Mouse (Mus musculus) liver, embryonic 12.5 days (tissue): ENCODE results near the gene Ccdc85c. TPM values are rescaled to one million over a fixed set of nuclear protein-coding genes. Genes with fewer than 3 reads are reported as not detected.

ENCODE experiments used
- ATAC-seq: fragments of 200-750 bp; cut with Nextera tagmentation; 2 replicates; pipeline ENCODE4 v1.8.0; 2017; ENCODE audit warnings: moderate number of reproducible peaks, mild to moderate bottlenecking, moderate library complexity
- H3K27ac ChIP-seq: fragments of 300-500 bp; sonication (generic); 2 replicates; pipeline ENCODE4 v1.5.1; 2016; ENCODE audit warnings: mild to moderate bottlenecking
- H3K27me3 ChIP-seq: fragments of 300-500 bp; sonication (generic); replicated peaks from 2 replicates; pipeline ENCODE4 v1.6.1; 2016; ENCODE audit warnings: mild to moderate bottlenecking, moderate library complexity
- H3K36me3 ChIP-seq: fragments of 300-500 bp; sonication (generic); 2 replicates; pipeline ENCODE4 v1.6.1; 2016; ENCODE audit warnings: mild to moderate bottlenecking, moderate library complexity
- H3K4me1 ChIP-seq: fragments of 300-500 bp; sonication (generic); 2 replicates; pipeline ENCODE4 v1.6.1; 2016
- H3K4me2 ChIP-seq: fragments of 300-500 bp; sonication (generic); 2 replicates; pipeline ENCODE4 v1.6.1; 2016; ENCODE audit warnings: mild to moderate bottlenecking, moderate library complexity
- H3K4me3 ChIP-seq: fragments of 300-500 bp; sonication (generic); 2 replicates; pipeline ENCODE4 v1.5.1; 2016; ENCODE audit warnings: mild to moderate bottlenecking, moderate library complexity
- H3K9ac ChIP-seq: fragments of 300-500 bp; sonication (generic); 2 replicates; pipeline ENCODE4 v1.6.1; 2016; ENCODE audit warnings: mild to moderate bottlenecking, moderate library complexity
- H3K9me3 ChIP-seq: fragments of 300-500 bp; sonication (generic); replicated peaks from 2 replicates; pipeline ENCODE4 v1.6.1; 2016; ENCODE audit warnings: mild to moderate bottlenecking, moderate library complexity
- WGBS: fragments of 180-500 bp; shearing (Covaris S2); methylation state at CpG from one replicate; pipeline ENCODE4 v1.1.7; 2016; ENCODE audit not compliant: insufficient replicate concordance; 5-methylcytosine and 5-hydroxymethylcytosine counted together
- polyA plus RNA-seq: library from polyadenylated mRNA; unstranded; fragments of >200 nt; fragmentation: Nextera tagmentation; extraction: Ambion mirVana; gene quantifications from 2 replicates; pipeline ENCODE4 v1.2.1, GENCODE M21; 2016

The Ccdc85c gene
- polyA plus RNA-seq, 1 experiment from 2014 or later: 3.4 TPM

DNA sequence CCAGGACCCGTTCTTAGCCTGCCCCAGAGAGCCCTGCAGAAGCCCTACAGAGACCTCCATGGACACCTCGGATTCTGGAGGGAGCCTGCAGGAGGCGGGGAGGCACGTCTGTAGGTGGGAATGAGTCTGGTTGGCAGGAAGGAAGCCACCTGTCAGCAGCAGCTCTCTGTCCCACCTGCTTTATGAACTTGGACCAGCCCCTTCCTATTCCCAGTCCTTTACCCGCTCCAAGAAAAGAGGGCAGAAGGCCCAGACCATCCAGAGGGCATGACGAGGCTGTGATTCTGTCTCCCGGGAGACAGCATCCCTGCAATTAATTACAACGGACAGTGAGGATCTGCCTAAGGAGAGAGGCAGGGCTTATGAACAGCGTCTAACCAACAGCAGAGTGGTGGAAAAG lies 43.3 kb downstream of the Ccdc85c start:
- no peaks in the 10 kb centered on the region for H3K27me3 ChIP-seq
- no peak overlapping the region for H3K27ac ChIP-seq
- WGBS: 69% methylated on average over 9 of the region's 9 CpGs
- no peak overlapping the region for H3K4me2 ChIP-seq
- ATAC-seq: no peak
- no peaks in the 10 kb centered on the region for H3K9me3 ChIP-seq
- H3K36me3 ChIP-seq: no peaks in the 10 kb centered on the region
- H3K4me3 ChIP-seq: no peak overlapping the region
- H3K9ac ChIP-seq: no peak overlapping the region
- peaks cover 66% of the 10 kb centered on the region for H3K4me1 ChIP-seq

GRCm38 (mm10) chr12:108230821-108231794 lies 44.1 kb downstream of the Ccdc85c start:
- WGBS: 64% methylated on average over 17 of the region's 18 CpGs
- no peak for ATAC-seq

DNA sequence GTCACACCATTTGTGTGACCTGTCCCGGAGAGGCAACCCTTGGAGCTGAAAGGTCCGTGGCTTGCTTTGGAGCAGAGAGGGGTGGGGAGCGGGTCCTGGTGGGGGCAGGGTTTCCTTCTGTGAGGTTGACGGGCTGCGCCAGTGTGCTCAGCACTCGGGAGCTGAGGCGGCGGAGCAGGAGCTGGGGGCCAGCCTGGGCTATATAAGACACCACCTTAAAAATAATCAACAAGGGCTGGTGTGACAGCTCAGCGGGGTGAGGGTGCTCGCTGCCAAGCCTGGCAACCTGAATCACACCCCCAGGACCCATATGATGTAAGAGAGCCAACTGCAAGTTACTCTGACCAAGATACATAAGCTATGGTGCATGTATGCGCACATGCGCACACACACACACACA lies 45.1 kb downstream of the Ccdc85c start:
- H3K4me3 ChIP-seq: no peak overlapping the region
- no peak overlapping the region for H3K27ac ChIP-seq
- H3K36me3 ChIP-seq: no peaks in the 10 kb centered on the region
- peaks cover 60% of the 10 kb centered on the region for H3K4me1 ChIP-seq
- H3K9ac ChIP-seq: no peak overlapping the region
- no peaks in the 10 kb centered on the region for H3K9me3 ChIP-seq
- 69% methylated on average over 12 of the region's 12 CpGs for WGBS
- H3K27me3 ChIP-seq: no peaks in the 10 kb centered on the region
- no peak overlapping the region for H3K4me2 ChIP-seq
- ATAC-seq: no peak

More at GRCm38 (mm10) chr12:108230821-108231794, 44.1 kb downstream of the Ccdc85c start:
- Histone ChIP-seq H3K4me1 (peaks cover 60% of the 10 kb centered on the region), H3K36me3 (no peaks in the 10 kb centered on the region), H3K27ac (no peak overlapping the region), H3K9me3 (no peaks in the 10 kb centered on the region), H3K27me3 (no peaks in the 10 kb centered on the region), H3K4me3 (no peak overlapping the region), H3K4me2 (no peak overlapping the region), H3K9ac (no peak overlapping the region)

- Histone ChIP-seq H3K36me3 (no peaks in the 10 kb centered on the region), H3K27me3 (no peaks in the 10 kb centered on the region), H3K4me3 (no peak overlapping the region), H3K9me3 (no peaks in the 10 kb centered on the region), H3K4me2 (no peak overlapping the region), H3K4me1 (peaks cover 50% of the 10 kb centered on the region), H3K27ac (no peak overlapping the region), H3K9ac (no peak overlapping the region)
- ATAC-seq: no peak
- 77% methylated on average over 16 of the region's 16 CpGs for WGBS
Observed at GRCm38 (mm10) chr12:108227527-108227926, 47.7 kb downstream of the Ccdc85c start.

DNA sequence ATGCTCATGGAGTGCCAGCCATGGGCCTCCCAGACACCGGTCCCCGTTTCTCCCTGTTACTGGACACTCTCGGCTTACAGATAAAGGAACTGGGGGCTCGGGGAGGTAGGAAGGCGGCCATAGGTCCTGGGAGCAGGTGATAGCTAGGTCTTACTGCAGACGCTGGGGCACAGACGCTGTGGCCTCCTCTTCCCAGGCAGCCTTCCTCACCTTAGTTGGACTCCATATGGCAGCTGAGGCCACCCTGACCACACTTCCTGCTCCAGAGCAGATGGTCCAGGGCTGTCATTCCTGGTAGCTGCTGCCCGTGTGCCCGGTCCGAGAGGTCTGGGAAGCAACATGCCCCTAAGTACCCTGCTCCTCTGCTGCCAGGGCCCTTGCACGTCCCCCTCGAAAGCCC lies 48.3 kb downstream of the Ccdc85c start:
- H3K27ac ChIP-seq: no peak overlapping the region
- no peak overlapping the region for H3K4me3 ChIP-seq
- ATAC-seq: no peak
- no peak overlapping the region for H3K9ac ChIP-seq
- WGBS: 66% methylated on average over 12 of the region's 12 CpGs
- H3K36me3 ChIP-seq: no peaks in the 10 kb centered on the region
- H3K4me2 ChIP-seq: no peak overlapping the region
- H3K9me3 ChIP-seq: no peaks in the 10 kb centered on the region
- H3K27me3 ChIP-seq: no peaks in the 10 kb centered on the region
- peaks cover 48% of the 10 kb centered on the region for H3K4me1 ChIP-seq

- H3K4me2 ChIP-seq: no peak overlapping the region
- H3K4me3 ChIP-seq: no peak overlapping the region
- H3K27me3 ChIP-seq: no peaks in the 10 kb centered on the region
- no peaks in the 10 kb centered on the region for H3K9me3 ChIP-seq
- peaks cover 44% of the 10 kb centered on the region for H3K4me1 ChIP-seq
- H3K9ac ChIP-seq: no peak overlapping the region
- H3K36me3 ChIP-seq: no peaks in the 10 kb centered on the region
- WGBS: 67% methylated on average over 13 of the region's 13 CpGs
- no peak for ATAC-seq
- H3K27ac ChIP-seq: no peak overlapping the region
Observed at GRCm38 (mm10) chr12:108226216-108226615, 49.0 kb downstream of the Ccdc85c start.

- Histone ChIP-seq H3K4me3 (no peak overlapping the region), H3K9me3 (no peaks in the 10 kb centered on the region), H3K4me1 (peaks cover 46% of the 10 kb centered on the region), H3K36me3 (no peaks in the 10 kb centered on the region), H3K27ac (no peak overlapping the region), H3K27me3 (no peaks in the 10 kb centered on the region), H3K4me2 (no peak overlapping the region), H3K9ac (no peak overlapping the region)
- ATAC-seq: no peak
- 54% methylated on average over 7 of the region's 7 CpGs for WGBS
Observed at GRCm38 (mm10) chr12:108225781-108226180, 49.4 kb downstream of the Ccdc85c start.

DNA sequence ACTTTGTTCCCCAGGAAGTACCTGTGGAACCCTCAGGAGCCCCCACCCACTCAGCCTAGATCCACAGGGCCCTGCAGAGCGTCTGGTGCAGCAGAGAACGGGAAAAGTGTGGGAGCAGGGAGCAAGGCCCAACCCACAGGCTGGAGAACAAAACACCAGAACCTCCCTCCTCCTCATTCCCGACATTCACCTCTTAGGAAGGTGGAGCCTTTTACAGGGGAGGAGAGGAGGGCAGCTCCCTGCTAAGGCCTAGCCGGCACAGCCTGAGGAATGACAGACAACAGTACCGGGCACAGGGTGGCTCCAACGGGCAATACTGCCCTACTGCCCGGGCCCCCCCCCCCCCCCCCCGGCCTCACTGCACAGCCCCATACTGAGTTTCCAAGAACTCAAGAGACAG lies 51.9 kb downstream of the Ccdc85c start:
- Histone ChIP-seq H3K4me3 (no peak overlapping the region), H3K9ac (no peak overlapping the region), H3K36me3 (no peaks in the 10 kb centered on the region), H3K9me3 (no peaks in the 10 kb centered on the region), H3K4me1 (peaks cover 39% of the 10 kb centered on the region), H3K27me3 (no peaks in the 10 kb centered on the region), H3K4me2 (no peak overlapping the region), H3K27ac (no peak overlapping the region)
- no peak for ATAC-seq
- 63% methylated on average over 7 of the region's 8 CpGs for WGBS

DNA sequence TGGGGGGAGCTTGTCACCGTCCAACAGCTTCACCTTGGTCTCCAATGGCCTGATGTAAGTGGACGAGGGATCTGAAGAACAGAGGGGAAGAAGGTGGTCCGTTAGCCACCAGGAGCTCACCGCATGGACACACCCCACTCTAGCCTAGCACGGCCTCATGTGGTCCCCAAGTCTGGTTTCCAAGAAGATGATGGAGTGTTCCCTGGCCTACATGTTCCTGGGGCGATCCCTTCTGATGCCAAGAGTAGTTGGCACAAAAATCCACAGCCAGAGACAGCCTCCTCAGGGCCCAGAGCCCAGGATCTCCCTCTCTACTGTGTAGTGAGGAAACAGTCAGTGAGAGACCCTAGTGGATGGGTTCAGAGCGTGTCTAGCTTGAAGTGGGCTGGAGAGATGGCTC lies 53.5 kb downstream of the Ccdc85c start:
- ATAC-seq: no peak
- peaks cover 39% of the 10 kb centered on the region; the same call in 1 of the 2 replicates for H3K4me1 ChIP-seq
- 84% methylated on average over 7 of the region's 7 CpGs for whole genome bisulfite sequencing

DNA sequence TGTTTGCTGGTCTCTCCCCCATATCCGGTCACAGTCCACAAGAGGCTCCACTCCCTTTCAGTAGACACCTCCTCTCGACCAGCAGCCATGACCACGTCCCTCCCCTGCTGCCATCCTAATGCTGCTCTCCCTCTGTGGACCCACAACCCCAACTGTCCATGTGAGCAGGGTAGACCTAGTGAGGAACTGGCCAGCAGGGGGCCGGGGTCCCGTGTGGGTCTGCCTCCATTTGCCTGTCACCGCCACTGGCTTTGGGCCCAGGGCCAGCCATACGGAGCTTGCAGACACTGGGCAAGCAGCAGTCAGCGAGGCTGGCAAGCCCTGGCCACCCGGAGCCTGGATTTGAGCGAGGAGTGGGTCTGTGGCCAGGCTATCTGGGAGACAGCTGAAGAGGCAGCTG lies 54.0 kb downstream of the Ccdc85c start:
- WGBS: 54% methylated on average over 10 of the region's 10 CpGs
- Histone ChIP-seq H3K27me3 (no peaks in the 10 kb centered on the region), H3K4me1 (peaks cover 38% of the 10 kb centered on the region; the same call in 1 of the 2 replicates)

More for the DNA sequence above, 53.5 kb downstream of the Ccdc85c start:
- no peaks in the 10 kb centered on the region for H3K36me3 ChIP-seq
- H3K9me3 ChIP-seq: no peaks in the 10 kb centered on the region
- H3K27me3 ChIP-seq: no peaks in the 10 kb centered on the region
- no peak overlapping the region for H3K9ac ChIP-seq
- H3K4me3 ChIP-seq: no peak overlapping the region
- H3K4me2 ChIP-seq: no peak overlapping the region
- no peak overlapping the region for H3K27ac ChIP-seq

GRCm38 (mm10) chr12:108220621-108221020 lies 54.6 kb downstream of the Ccdc85c start:
- ATAC-seq: no peak
- Histone ChIP-seq H3K9ac (no peak overlapping the region), H3K9me3 (no peaks in the 10 kb centered on the region), H3K36me3 (no peaks in the 10 kb centered on the region), H3K4me3 (no peak overlapping the region), H3K27me3 (no peaks in the 10 kb centered on the region), H3K4me2 (no peak overlapping the region), H3K27ac (no peak overlapping the region), H3K4me1 (peaks cover 32% of the 10 kb centered on the region; the same call in 1 of the 2 replicates)
- WGBS: 73% methylated on average over 12 of the region's 12 CpGs

More for the DNA sequence above, 54.0 kb downstream of the Ccdc85c start:
- no peak; the same call in 1 of the 2 replicates for ATAC-seq
- no peak overlapping the region for H3K4me3 ChIP-seq
- H3K9ac ChIP-seq: no peak overlapping the region
- no peaks in the 10 kb centered on the region for H3K36me3 ChIP-seq
- no peaks in the 10 kb centered on the region for H3K9me3 ChIP-seq
- H3K27ac ChIP-seq: no peak overlapping the region
- H3K4me2 ChIP-seq: no peak overlapping the region

- H3K4me1 ChIP-seq: peaks cover 29% of the 10 kb centered on the region; the same call in 1 of the 2 replicates
- no peaks in the 10 kb centered on the region for H3K36me3 ChIP-seq
- no peak overlapping the region for H3K9ac ChIP-seq
- H3K4me2 ChIP-seq: no peak overlapping the region
- no peaks in the 10 kb centered on the region for H3K27me3 ChIP-seq
- H3K4me3 ChIP-seq: no peak overlapping the region
- H3K27ac ChIP-seq: no peak overlapping the region
- H3K9me3 ChIP-seq: no peaks in the 10 kb centered on the region
- no peak for ATAC-seq
- WGBS: 75% methylated on average over 21 of the region's 21 CpGs
Observed at GRCm38 (mm10) chr12:108219825-108220616, 55.2 kb downstream of the Ccdc85c start.
